Mouse (Mus musculus): ENCODE results near the gene Sox5.

Gene Sox5

GRCm38 (mm10) chr6:144501439-144501838 lies 280.3 kb downstream of the Sox5 start:
- intact Hi-C loops (cut with DNase I), result no loop called here

- intact Hi-C loops (cut with DNase I), result no loop called here
These were observed 283.6 kb downstream of the Sox5 start for GRCm38 (mm10) chr6:144498177-144498576.

GRCm38 (mm10) chr6:144491761-144492415 lies 289.9 kb downstream of the Sox5 start:
- intact Hi-C loops (cut with DNase I), result no loop called here

- intact Hi-C loops (cut with DNase I), result no loop called here
These were observed 290.9 kb downstream of the Sox5 start for GRCm38 (mm10) chr6:144490896-144491295.

- intact Hi-C loops (cut with DNase I), result no loop called here
These were observed 296.2 kb downstream of the Sox5 start for GRCm38 (mm10) chr6:144485578-144485977.

- intact Hi-C loops (cut with DNase I), result no loop called here
These were observed 298.6 kb downstream of the Sox5 start for GRCm38 (mm10) chr6:144483166-144483565.

GRCm38 (mm10) chr6:144480648-144481528 lies 300.9 kb downstream of the Sox5 start:
- intact Hi-C loops (cut with DNase I), result no loop called here

GRCm38 (mm10) chr6:144479861-144480260 lies 301.9 kb downstream of the Sox5 start:
- intact Hi-C loops (cut with DNase I), result no loop called here

GRCm38 (mm10) chr6:144477287-144478064 lies 304.3 kb downstream of the Sox5 start:
- intact Hi-C loops (cut with DNase I), result no loop called here

GRCm38 (mm10) chr6:144473437-144473836 lies 308.3 kb downstream of the Sox5 start:
- intact Hi-C loops (cut with DNase I), result no loop called here

GRCm38 (mm10) chr6:144472089-144472900 lies 309.5 kb downstream of the Sox5 start:
- intact Hi-C loops (cut with DNase I), result no loop called here

GRCm38 (mm10) chr6:144466711-144467110 lies 315.1 kb downstream of the Sox5 start:
- intact Hi-C loops (cut with DNase I), result no loop called here

GRCm38 (mm10) chr6:144463691-144464090 lies 318.1 kb downstream of the Sox5 start:
- intact Hi-C loops (cut with DNase I), result no loop called here

GRCm38 (mm10) chr6:144463274-144463673 lies 318.5 kb downstream of the Sox5 start:
- intact Hi-C loops (cut with DNase I), result no loop called here

GRCm38 (mm10) chr6:144459486-144459885 lies 322.3 kb downstream of the Sox5 start:
- intact Hi-C loops (cut with DNase I), result no loop called here

- intact Hi-C loops (cut with DNase I), result no loop called here
These were observed 324.3 kb downstream of the Sox5 start for GRCm38 (mm10) chr6:144457500-144457899.

GRCm38 (mm10) chr6:144454291-144455276 lies 327.2 kb downstream of the Sox5 start:
- intact Hi-C loops (cut with DNase I), result no loop called here

GRCm38 (mm10) chr6:144453605-144454004 lies 328.2 kb downstream of the Sox5 start:
- intact Hi-C loops (cut with DNase I), result no loop called here

- intact Hi-C loops (cut with DNase I), result no loop called here
These were observed 328.6 kb downstream of the Sox5 start for GRCm38 (mm10) chr6:144453147-144453546.
